Mouse (Mus musculus) CH12.LX (cell line): ENCODE data around the gene Rab40c. TPM values are rescaled to one million over a fixed set of nuclear protein-coding genes. Genes with fewer than 3 reads are reported as not detected.

Source experiments
- DNase-seq: peaks from one replicate; pipeline ENCODE4 v3.0.0-alpha.2; 2013; ENCODE audit errors: extremely low read depth
- H3K27ac ChIP-seq: 2 replicates; pipeline ENCODE4 v1.5.1; 2012; ENCODE audit warnings: low read depth, mild to moderate bottlenecking, control low read depth, moderate library complexity; ENCODE audit not compliant: insufficient read depth
- H3K27me3 ChIP-seq: replicated peaks from 2 replicates; pipeline ENCODE3; 2012; ENCODE audit warnings: inconsistent platforms
- H3K36me3 ChIP-seq, 2 experiments: replicated peaks in 1 of 2; 2 replicates each; pipeline versions ENCODE3 to v1.6.1; 2012; ENCODE audit warnings: inconsistent platforms in 1 of 2, low read length in 1 of 2, mild to moderate bottlenecking in 1 of 2, mixed read lengths in 1 of 2, moderate library complexity in 1 of 2; ENCODE audit not compliant: control insufficient read depth in 1 of 2, insufficient read depth in 1 of 2
- H3K4me1 ChIP-seq, 2 experiments: 2 replicates each; pipeline ENCODE4 v1.6.1; 2012; ENCODE audit warnings: inconsistent platforms in 1 of 2, moderate library complexity in 1 of 2; ENCODE audit not compliant: insufficient read depth in 2 of 2, control insufficient read depth in 1 of 2
- H3K4me2 ChIP-seq: 2 replicates; pipeline ENCODE4 v1.6.1; 2012; ENCODE audit warnings: low read depth, mild to moderate bottlenecking, control low read depth; ENCODE audit not compliant: poor library complexity, insufficient read depth, severe bottlenecking
- H3K4me3 ChIP-seq, 3 experiments: fragments of 150-350 bp in 1 of 3; sonication (generic) in 1 of 3; replicated peaks in 1 of 3; 2 replicates each; pipeline versions ENCODE3 to v1.5.1; 2011 to 2012; ENCODE audit warnings: low read depth in 2 of 3, low read length in 2 of 3, mild to moderate bottlenecking in 2 of 3, moderate library complexity in 2 of 3, control low read depth in 1 of 3, improper control_type of control experiment in 1 of 3, inconsistent platforms in 1 of 3, mixed read lengths in 1 of 3; ENCODE audit not compliant: poor library complexity in 1 of 3
- H3K79me2 ChIP-seq: replicated peaks from 2 replicates; pipeline ENCODE4 v1.6.1; 2012; ENCODE audit warnings: mild to moderate bottlenecking, moderate library complexity; ENCODE audit not compliant: control insufficient read depth, poor library complexity, insufficient read depth, severe bottlenecking; ENCODE audit errors: extremely low read depth
- H3K9ac ChIP-seq: 2 replicates; pipeline ENCODE4 v1.6.1; 2012; ENCODE audit warnings: low read depth, mild to moderate bottlenecking, control low read depth, moderate library complexity; ENCODE audit not compliant: insufficient read depth
- H3K9me3 ChIP-seq: replicated peaks from 2 replicates; pipeline ENCODE3; 2012; ENCODE audit warnings: low read length, inconsistent platforms, mixed read lengths
- CHD2 ChIP-seq: IDR thresholded peaks from 2 replicates; pipeline ENCODE4 v1.6.1; 2011; ENCODE audit warnings: low read length, improper control_type of control experiment
- CTCF ChIP-seq, 2 experiments: IDR thresholded peaks in 1 of 2; conservative IDR thresholded peaks in 1 of 2; 2 replicates each; pipeline ENCODE4 v1.5.1; 2011 to 2012; ENCODE audit warnings: low read depth in 2 of 2, low read length in 2 of 2, improper control_type of control experiment in 1 of 2, inconsistent platforms in 1 of 2, mild to moderate bottlenecking in 1 of 2, moderate library complexity in 1 of 2
- E2F4 ChIP-seq: IDR thresholded peaks from 2 replicates; pipeline ENCODE4 v1.6.1; 2011; ENCODE audit warnings: low read depth, low read length, improper control_type of control experiment; ENCODE audit not compliant: insufficient replicate concordance
- ETS1 ChIP-seq: conservative IDR thresholded peaks from 2 replicates; pipeline ENCODE4 v1.6.1; 2012; ENCODE audit warnings: low read depth, mild to moderate bottlenecking, inconsistent platforms, low read length, improper control_type of control experiment, moderate library complexity
- JUN ChIP-seq: IDR thresholded peaks from 2 replicates; pipeline ENCODE4 v1.6.1; 2011; ENCODE audit warnings: low read depth, mild to moderate bottlenecking, low read length, improper control_type of control experiment, moderate library complexity; ENCODE audit not compliant: insufficient read depth
- KAT2A ChIP-seq: IDR thresholded peaks from 2 replicates; pipeline ENCODE4 v1.6.1; 2012; ENCODE audit warnings: low read length, improper control_type of control experiment, inconsistent platforms; ENCODE audit not compliant: insufficient replicate concordance
- MAZ ChIP-seq: IDR thresholded peaks from 2 replicates; pipeline ENCODE4 v1.6.1; 2012; ENCODE audit warnings: low read depth, mild to moderate bottlenecking, inconsistent platforms, low read length, improper control_type of control experiment, moderate library complexity
- MEF2A ChIP-seq: IDR thresholded peaks from 2 replicates; pipeline ENCODE4 v1.6.1; 2014; ENCODE audit warnings: low read depth, mild to moderate bottlenecking, inconsistent platforms, low read length, improper control_type of control experiment, borderline replicate concordance
- MYC ChIP-seq: IDR thresholded peaks from 2 replicates; pipeline ENCODE4 v1.6.1; 2011; ENCODE audit warnings: low read depth, mild to moderate bottlenecking, improper control_type of control experiment, low read length
- NELFE ChIP-seq: IDR thresholded peaks from 2 replicates; pipeline ENCODE4 v1.6.1; 2011; ENCODE audit warnings: low read depth, low read length, improper control_type of control experiment
- POLR2AphosphoS2 ChIP-seq: IDR thresholded peaks from 2 replicates; pipeline ENCODE4 v1.6.1; 2011; ENCODE audit warnings: low read depth, low read length, improper control_type of control experiment
- RAD21 ChIP-seq: IDR thresholded peaks from 2 replicates; pipeline ENCODE4 v1.6.1; 2011; ENCODE audit warnings: low read depth, mild to moderate bottlenecking, low read length, improper control_type of control experiment, moderate library complexity
- SMC3 ChIP-seq: IDR thresholded peaks from 2 replicates; pipeline ENCODE4 v1.6.1; 2011; ENCODE audit warnings: low read depth, low read length, improper control_type of control experiment
- TCF12 ChIP-seq: IDR thresholded peaks from 2 replicates; pipeline ENCODE4 v1.6.1; 2014; ENCODE audit warnings: low read depth, mild to moderate bottlenecking, inconsistent platforms, low read length, improper control_type of control experiment
- UBTF ChIP-seq: IDR thresholded peaks from 2 replicates; pipeline ENCODE4 v1.6.1; 2012; ENCODE audit warnings: low read depth, mild to moderate bottlenecking, inconsistent platforms, low read length, improper control_type of control experiment, moderate library complexity
- USF2 ChIP-seq: conservative IDR thresholded peaks from 2 replicates; pipeline ENCODE4 v1.6.1; 2011; ENCODE audit warnings: low read depth, low read length, improper control_type of control experiment
- ZC3H11A ChIP-seq: IDR thresholded peaks from 2 replicates; pipeline ENCODE4 v1.6.1; 2012; ENCODE audit warnings: low read depth, mild to moderate bottlenecking, inconsistent platforms, low read length, improper control_type of control experiment
- ZKSCAN1 ChIP-seq: IDR thresholded peaks from 2 replicates; pipeline ENCODE4 v1.6.1; 2012; ENCODE audit warnings: low read depth, inconsistent platforms, low read length, improper control_type of control experiment, borderline replicate concordance
- ZMIZ1 ChIP-seq: IDR thresholded peaks from 2 replicates; pipeline ENCODE4 v1.6.1; 2012; ENCODE audit warnings: low read depth, mild to moderate bottlenecking, inconsistent platforms, low read length, improper control_type of control experiment
- ZNF384 ChIP-seq: IDR thresholded peaks from 2 replicates; pipeline ENCODE4 v1.6.1; 2012; ENCODE audit warnings: low read depth, low read length, improper control_type of control experiment, inconsistent platforms
- dilution Hi-C: fragments of 300-500 bp; cut with MboI; formaldehyde crosslinking; loops from 2 replicates; pipeline ENCODE4 v1.14.3; 2020; ENCODE audit warnings: low sequenced_read_pairs; ENCODE audit not compliant: extremely low pct_unique_long_range_greater_than_20kb, extremely low pct_ligation_motif_present
- in situ Hi-C: fragments of 300-500 bp; cut with MboI; formaldehyde crosslinking; loops from 3 replicates; pipeline ENCODE4 v1.14.3; 2019; ENCODE audit warnings: low sequenced_read_pairs, low pct_ligation_motif_present, low pct_unique_long_range_greater_than_20kb, mixed read lengths
- polyA plus RNA-seq: library from polyadenylated mRNA; unstranded; fragments of >175 nt; gene quantifications from 2 replicates; pipeline ENCODE4 v1.2.1, GENCODE M21; 2012; ENCODE audit warnings: low read depth; ENCODE audit not compliant: insufficient read length
- total RNA-seq, 2 experiments: library from RNA; depleted of rRNA; stranded (reverse); fragments of 300-350 nt in 1 of 2; fragments of >200 nt in 1 of 2; gene quantifications; 2 replicates each; pipeline ENCODE4 v1.2.3; 2012 to 2014

The Rab40c gene
- total and polyA plus RNA-seq, 3 experiments = 8.0 to 14.4 (median 9.2) TPM

DNA sequence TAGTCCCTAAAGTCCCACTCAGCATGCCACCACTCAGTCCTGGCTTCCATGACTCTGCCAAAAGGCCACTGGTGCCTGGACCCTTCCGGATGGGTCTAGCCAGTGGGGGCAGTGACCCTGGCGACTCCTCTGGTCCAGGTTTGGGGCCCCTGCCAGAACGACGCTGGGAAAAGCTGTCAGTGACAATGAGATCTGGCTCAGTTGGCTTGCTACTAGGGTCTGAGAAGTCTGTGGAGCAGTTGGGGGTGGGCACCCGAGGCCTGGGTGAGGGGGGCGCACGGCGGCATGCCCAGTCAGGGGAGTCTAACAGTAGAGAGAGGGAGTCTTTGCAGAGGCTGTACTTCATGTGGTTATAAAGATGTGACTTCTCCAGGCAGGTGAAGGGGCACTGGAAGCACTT is 28.5 kb upstream of the Rab40c start:
- Histone ChIP-seq H3K27ac (no peak overlapping the region), H3K9ac (no peak overlapping the region), H3K27me3 (peaks cover 62% of the 10 kb centered on the region), H3K9me3 (no peaks in the 10 kb centered on the region), H3K36me3 (no peaks in the 10 kb centered on the region), H3K4me2 (no peak overlapping the region), H3K4me1 (peaks cover 2 to 7% of the 10 kb centered on the region in 2 experiments; a peak in 2 of 4 replicates), H3K79me2 (no peaks in the 10 kb centered on the region), H3K4me3 (no peak overlapping the region)
- TF ChIP-seq POLR2AphosphoS2 (no peak), ZMIZ1 (no peak), CTCF (conservative IDR thresholded peaks at IDR 0.05 in 1 of 2, IDR thresholded peaks at IDR 0.05 in 1 of 2; ENCODE audit: low read depth in 2 of 2, low read length in 2 of 2) (no peak), TCF12 (no peak), ZKSCAN1 (no peak), SMC3 (no peak), KAT2A (no peak), RAD21 (no peak), MEF2A (no peak), E2F4 (no peak), UBTF (no peak), MAZ (no peak)
- no peak for DNase-seq
- dilution Hi-C loops (no loop called here), in situ Hi-C loops (no loop called here)

DNA sequence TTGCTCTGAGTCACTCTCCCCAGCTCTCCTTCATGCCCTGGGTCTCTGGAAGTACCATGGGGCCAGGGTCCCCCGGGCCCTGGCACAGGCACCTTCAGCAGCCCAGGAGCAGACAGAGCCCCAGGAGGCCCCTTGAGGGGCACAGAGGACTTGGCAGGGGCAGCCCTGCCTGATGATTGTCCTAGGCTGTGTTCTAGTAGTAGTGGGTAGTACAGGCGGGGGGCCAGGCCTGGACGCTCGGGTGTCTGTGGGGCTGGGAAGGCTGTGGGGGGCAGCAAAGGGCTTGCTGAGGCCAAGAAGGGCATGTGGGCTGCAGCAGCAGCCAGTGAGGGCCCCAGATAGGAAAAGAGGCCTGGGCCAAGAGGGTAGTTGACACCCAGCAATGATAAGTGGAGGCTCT is 28.0 kb upstream of the Rab40c start:
- Histone ChIP-seq H3K4me1 (peaks cover 6 to 12% of the 10 kb centered on the region in 2 experiments; a peak in 3 of 4 replicates), H3K36me3 (no peaks in the 10 kb centered on the region), H3K27ac (no peak overlapping the region), H3K27me3 (peaks cover 58% of the 10 kb centered on the region), H3K79me2 (no peaks in the 10 kb centered on the region), H3K4me2 (no peak overlapping the region), H3K9ac (no peak overlapping the region), H3K9me3 (no peaks in the 10 kb centered on the region), H3K4me3 (no peak overlapping the region)
- in situ Hi-C loops = no loop called here
- TF ChIP-seq USF2 = no peak
- TF ChIP-seq ZC3H11A = no peak
- no peak for TF ChIP-seq NELFE
- no peak for TF ChIP-seq JUN
- TF ChIP-seq ZKSCAN1 = no peak
- TF ChIP-seq CHD2 = no peak
- no peak for TF ChIP-seq ETS1
- TF ChIP-seq MEF2A = no peak
- no peak for TF ChIP-seq ZNF384
- TF ChIP-seq MYC = no peak
- no peak for DNase-seq
- dilution Hi-C loops = no loop called here
